Comparison of ENCODE assay signal across 8 mouse cellular contexts in the genomic region with DNA sequence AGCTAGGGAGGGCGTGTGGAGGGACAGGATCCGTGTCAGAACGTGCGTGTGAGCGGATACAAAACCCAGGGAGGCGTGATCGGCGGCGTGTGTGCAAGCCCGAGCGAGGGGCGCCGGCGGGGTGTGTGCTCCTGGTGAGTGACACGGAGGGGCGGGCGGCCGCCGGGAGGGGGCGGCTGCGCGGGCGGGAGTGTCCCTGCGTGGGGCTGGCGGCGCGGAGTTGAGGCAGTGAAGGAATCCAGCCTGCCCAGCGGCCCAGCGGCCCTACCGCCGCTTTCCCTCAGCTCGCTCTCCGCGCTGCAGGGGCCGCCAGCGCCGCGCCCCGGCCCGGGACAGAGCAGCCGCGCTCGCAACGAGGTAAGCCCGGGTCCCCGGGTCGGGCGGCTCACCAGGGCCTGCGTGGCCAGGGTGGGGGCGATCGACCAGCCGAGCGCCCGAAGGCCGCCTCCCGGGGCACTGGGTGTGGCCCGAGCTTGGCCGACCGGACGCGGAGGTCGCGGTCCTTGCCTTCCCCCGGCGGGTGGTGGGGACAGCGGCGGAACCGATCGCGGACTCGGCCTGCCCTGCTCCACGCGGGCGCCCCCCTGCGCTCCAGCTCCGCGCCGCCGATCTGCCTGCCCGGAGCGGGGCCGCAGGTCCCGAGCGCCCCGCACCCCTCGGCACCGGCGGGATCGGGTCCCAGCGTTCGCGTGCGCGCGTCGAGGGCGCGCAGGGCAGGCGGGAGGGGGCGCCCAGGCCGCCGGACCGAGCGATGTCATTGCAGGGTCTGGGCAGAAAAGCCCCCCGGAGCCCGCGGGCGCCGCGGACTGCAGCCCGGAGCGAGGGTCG. TPM values are rescaled to one million over a fixed set of nuclear protein-coding genes. Genes with fewer than 3 reads are reported as not detected.
A peak's percentile ranks its signal among the peaks of the same experiment; 100 is the strongest.
DNase-seq lines count a peak whose midpoint lies in the region; ATAC-seq and TF ChIP-seq lines count a peak whose summit lies in the region.

No protein-coding gene starts in this region.

- CTCF ChIA-PET in Patski (lab: Charles Lee) = interaction anchor here (0.8 to 2.2 kb wide), 7 partner anchors 9 to 346 kb away, joined by 3 to 8 read pairs (median 3); no protein-coding TSS in a partner anchor

- DNase-seq in Patski (ENCODE audit: low read depth, low spot score) = no peak
- peak; percentile 70 to 78 for DNase-seq in cerebellum, postnatal 10 days
- peak; percentile 25 to 45 for DNase-seq in frontal cortex, postnatal 14 days (ENCODE audit: low spot score in 2 of 2)
- peak; percentile 77 for DNase-seq in hindbrain, embryonic 10.5 days (ENCODE audit: low spot score)
- peak; percentile 41 to 50 for DNase-seq in layer of hippocampus, postnatal 25 days (ENCODE audit: extremely low spot score in 1 of 2, low spot score in 1 of 2)
- DNase-seq in lung, postnatal 14 days = peak; percentile 68
- peak; percentile 79 to 82 for DNase-seq in right cerebral cortex, postnatal 10 days (ENCODE audit: low spot score in 2 of 2)
- DNase-seq in urinary bladder, postnatal 36 days (ENCODE audit: low spot score in 2 of 2) = peak; percentile 59 to 64

- peak; percentile 81 for TF ChIP-seq CTCF in Patski (IDR thresholded peaks at IDR 0.05)

- H3K27ac ChIP-seq in hindbrain, embryonic 10.5 days = peak overlapping the region; percentile 97

- H3K4me1 ChIP-seq in hindbrain, embryonic 10.5 days (replicated peaks) = peaks cover 30% of the 10 kb centered on the region

- ATAC-seq in Patski = peak; percentile 79

- POLR2A ChIA-PET in Patski (lab: Charles Lee) = interaction anchor here (0.5 to 1.8 kb wide), 6 partner anchors 9 to 1175 kb away, joined by 3 to 6 read pairs (median 3); no protein-coding TSS in a partner anchor

- peak overlapping the region; percentile 85 for H3K4me3 ChIP-seq in hindbrain, embryonic 10.5 days

- no peaks in the 10 kb centered on the region for H3K9me3 ChIP-seq in hindbrain, embryonic 10.5 days

- WGBS in hindbrain, embryonic 10.5 days = under 1% methylated on average over 109 of the region's 113 CpGs

- in situ Hi-C loops in Patski (cut with MboI; ENCODE audit: low pct_unique_long_range_greater_than_20kb) = loop anchor here (5.0 kb wide), 1 partner anchor 348 kb away; no protein-coding TSS in a partner anchor

- no peaks in the 10 kb centered on the region for H3K27me3 ChIP-seq in Patski
- peaks cover 7% of the 10 kb centered on the region; the same call in 1 of the 2 replicates for H3K27me3 ChIP-seq in hindbrain, embryonic 10.5 days (ENCODE audit: insufficient read depth, poor library complexity, severe bottlenecking)

- no peaks in the 10 kb centered on the region for H3K36me3 ChIP-seq in hindbrain, embryonic 10.5 days

RNA-seq across cellular contexts. Expression of gene Spats2l, which starts 0.9 kb away (rescaled TPM):
- polyA plus RNA-seq in Patski (2021) = 59.2 TPM
- 18.7 and 29.7 TPM in 2 replicates for polyA plus RNA-seq in hindbrain, embryonic 10.5 days (2016; fragmentation: Nextera tagmentation; extraction: Ambion mirVana)
- total RNA-seq in layer of hippocampus, postnatal 25 days (2021) = 10 to 100 TPM; 23.2 to 28.6 TPM
